Mouse (Mus musculus) olfactory bulb, adult 2 months (tissue): ENCODE results near the gene Slc35g2. TPM values are rescaled to one million over a fixed set of nuclear protein-coding genes. Genes with fewer than 3 reads are reported as not detected.

ENCODE experiments used
- H3K27ac ChIP-seq: fragments of 200-500 bp; 2 replicates; pipeline ENCODE4 v1.5.1; 2012; ENCODE audit warnings: low read depth, low read length; ENCODE audit not compliant: insufficient read depth
- H3K4me1 ChIP-seq: fragments of 200-500 bp; 2 replicates; pipeline ENCODE4 v1.6.1; 2012; ENCODE audit warnings: low read length; ENCODE audit not compliant: control insufficient read depth, insufficient read depth
- H3K4me3 ChIP-seq: fragments of 200-500 bp; 2 replicates; pipeline ENCODE4 v1.5.1; 2012; ENCODE audit warnings: mild to moderate bottlenecking, low read depth, low read length, moderate library complexity; ENCODE audit not compliant: insufficient read depth
- CTCF ChIP-seq: fragments of 200-500 bp; IDR thresholded peaks from 2 replicates; pipeline ENCODE4 v1.5.1; 2012; ENCODE audit warnings: low read depth, mild to moderate bottlenecking, low read length, moderate library complexity; ENCODE audit not compliant: insufficient read depth
- POLR2A ChIP-seq: fragments of 200-500 bp; IDR thresholded peaks from 2 replicates; pipeline ENCODE4 v1.6.1; 2012; ENCODE audit warnings: mild to moderate bottlenecking, low read depth, low read length, moderate library complexity; ENCODE audit not compliant: insufficient read depth
- WGBS: fragments of 180-500 bp; shearing (Covaris S2); methylation state at CpG from one replicate; pipeline ENCODE4 v1.1.7; 2018; 5-methylcytosine and 5-hydroxymethylcytosine counted together
- polyA plus RNA-seq: library from polyadenylated mRNA; stranded (reverse); fragments of >200 nt; gene quantifications from 2 replicates; pipeline ENCODE4 v1.2.4, GENCODE M21; 2012; ENCODE audit warnings: low replicate concordance; ENCODE audit not compliant: missing spikeins, insufficient read depth, insufficient read length

Gene Slc35g2
- polyA plus RNA-seq, 1 experiment: not detected

DNA sequence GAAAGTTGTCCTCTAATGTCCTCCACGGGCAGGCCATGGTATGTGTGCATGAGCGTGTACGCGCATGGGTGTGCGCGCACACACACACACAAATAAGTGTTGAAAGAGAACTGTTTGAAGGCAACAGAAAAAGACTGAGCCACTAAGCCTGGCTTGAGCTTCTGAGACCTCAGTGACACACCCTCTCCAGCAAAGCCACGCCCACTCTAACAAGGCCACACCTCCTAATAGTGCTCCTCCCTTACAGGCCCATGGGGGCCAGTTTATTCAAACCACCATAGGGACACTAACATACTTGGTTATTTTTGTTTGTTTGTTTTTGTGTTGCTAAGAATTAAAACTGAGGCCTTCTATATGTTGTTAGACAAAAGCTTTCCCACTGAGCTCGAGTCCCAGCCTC, 25.4 kb upstream of the Slc35g2 start:
- H3K27ac ChIP-seq: no peak overlapping the region
- H3K4me1 ChIP-seq: no peaks in the 10 kb centered on the region
- WGBS: 85% methylated on average over 8 of the region's 8 CpGs
- TF ChIP-seq POLR2A (no peak), CTCF (no peak)
- no peak overlapping the region for H3K4me3 ChIP-seq

DNA sequence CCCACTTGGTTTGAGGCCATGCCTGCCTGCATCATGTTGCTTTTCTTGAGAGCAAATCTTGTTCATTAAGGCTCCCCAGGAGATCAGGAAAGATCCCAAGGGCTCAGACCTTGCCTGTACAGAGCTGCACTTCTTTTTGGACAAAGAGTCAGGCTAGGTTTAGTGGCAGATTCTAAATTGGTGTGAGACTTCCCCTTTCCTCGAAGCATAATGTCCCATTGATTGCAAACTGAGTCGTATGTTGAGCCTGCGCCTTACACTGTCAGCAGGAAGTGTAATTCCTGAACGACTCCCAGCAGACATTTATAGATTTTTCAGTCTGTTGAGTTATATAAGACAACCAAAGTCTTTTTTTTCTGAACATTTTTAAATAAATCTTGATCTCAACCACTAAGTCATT, 19.6 kb upstream of the Slc35g2 start:
- WGBS: 58% methylated on average over 4 of the region's 4 CpGs
- H3K4me1 ChIP-seq: no peaks in the 10 kb centered on the region
- H3K27ac ChIP-seq: no peak overlapping the region
- no peak overlapping the region for H3K4me3 ChIP-seq
- no peak for TF ChIP-seq POLR2A
- TF ChIP-seq CTCF: no peak

- Histone ChIP-seq H3K4me3 (no peak overlapping the region), H3K4me1 (no peaks in the 10 kb centered on the region), H3K27ac (no peak overlapping the region)
- no peak for TF ChIP-seq CTCF
- TF ChIP-seq POLR2A: no peak
- 96% methylated on average over 4 of the region's 4 CpGs for WGBS
Observed at GRCm38 (mm10) chr9:100584031-100584430, 13.1 kb upstream of the Slc35g2 start.

DNA sequence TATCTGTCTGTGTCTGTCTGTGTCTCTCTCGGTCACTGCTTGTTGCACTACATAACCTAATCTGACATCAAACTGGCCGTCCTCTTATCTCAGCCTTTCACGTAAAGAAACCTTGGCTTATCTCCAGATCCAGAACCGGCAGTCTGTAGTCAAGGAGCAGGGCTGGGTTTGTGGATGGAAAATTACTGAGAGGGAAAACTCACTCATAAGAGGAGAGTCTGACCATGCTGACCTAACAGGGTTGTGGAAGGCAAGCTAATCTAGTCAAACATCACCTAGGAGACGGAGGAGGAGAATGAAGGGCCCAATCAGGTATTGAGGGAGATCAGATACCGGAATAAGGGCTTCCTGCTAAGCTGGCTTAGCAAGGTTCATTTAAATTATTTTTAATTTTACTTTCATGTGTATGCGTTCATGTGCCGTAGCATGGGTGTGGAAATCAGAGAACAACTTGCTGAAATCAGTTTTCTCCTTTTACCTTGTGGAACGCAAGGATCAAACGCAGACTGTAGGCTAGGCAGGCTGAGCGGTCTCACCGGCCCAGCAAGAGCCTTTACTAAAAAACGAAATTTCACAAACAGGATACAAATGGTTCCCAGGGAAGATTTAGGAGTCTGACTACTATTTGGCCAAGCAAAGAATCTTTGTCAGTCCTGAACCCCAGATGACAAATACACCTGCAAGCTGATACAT, 12.1 kb upstream of the Slc35g2 start:
- WGBS: 66% methylated on average over 13 of the region's 13 CpGs
- H3K27ac ChIP-seq: no peak overlapping the region
- no peak for TF ChIP-seq POLR2A
- no peak for TF ChIP-seq CTCF
- H3K4me3 ChIP-seq: no peak overlapping the region
- no peaks in the 10 kb centered on the region for H3K4me1 ChIP-seq

DNA sequence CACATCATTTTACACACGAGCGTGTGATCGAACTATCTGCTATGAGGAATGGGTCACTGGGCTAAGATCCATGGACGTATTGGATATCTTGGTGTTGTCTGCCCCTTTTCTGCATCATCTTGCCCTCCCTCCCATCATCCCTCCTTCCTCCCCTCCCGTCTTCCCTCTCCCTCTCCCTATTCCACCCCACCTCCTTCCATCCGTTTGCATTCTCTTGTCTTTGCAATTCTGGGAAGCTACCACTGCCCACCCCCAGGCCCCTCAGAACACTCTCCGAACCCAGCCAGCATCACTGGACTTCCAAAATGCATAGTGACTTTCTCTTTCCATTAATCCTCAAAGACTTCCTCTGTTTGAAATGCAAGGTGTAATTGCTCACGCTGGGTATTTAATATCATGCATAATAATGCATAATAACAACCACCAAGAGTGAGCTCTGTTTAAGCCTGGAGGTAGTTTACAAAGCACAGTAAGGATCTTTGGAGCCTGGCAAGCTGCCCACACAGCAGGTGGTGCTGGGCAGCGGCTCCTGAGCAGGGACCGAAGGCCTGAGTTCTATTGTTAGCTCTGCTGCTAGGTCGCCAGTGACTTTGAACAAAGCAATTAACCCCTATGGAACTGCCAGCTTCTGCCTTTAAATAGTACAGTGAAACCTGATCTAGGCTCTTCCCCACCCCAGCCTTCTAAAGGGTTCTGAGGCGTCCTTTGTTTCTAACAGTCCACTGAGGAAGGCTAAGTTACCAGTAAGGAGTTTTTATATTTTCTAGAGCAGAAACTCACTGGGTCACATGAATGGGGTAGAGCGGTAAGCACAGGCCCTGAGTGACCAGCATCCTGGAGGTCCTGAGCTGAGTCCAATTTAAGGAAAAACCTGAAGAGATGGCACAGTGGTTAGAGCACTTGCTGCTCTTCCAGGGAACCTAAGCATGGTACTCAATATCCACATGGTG, 10.9 kb upstream of the Slc35g2 start:
- Histone ChIP-seq H3K27ac (no peak overlapping the region), H3K4me3 (no peak overlapping the region), H3K4me1 (no peaks in the 10 kb centered on the region)
- WGBS: 58% methylated on average over 13 of the region's 13 CpGs
- TF ChIP-seq POLR2A (no peak), CTCF (no peak)

- H3K4me1 ChIP-seq: no peaks in the 10 kb centered on the region
- 51% methylated on average over 20 of the region's 20 CpGs for WGBS
- no peak overlapping the region for H3K27ac ChIP-seq
- TF ChIP-seq POLR2A (no peak), CTCF (no peak)
- H3K4me3 ChIP-seq: no peak overlapping the region
Observed at GRCm38 (mm10) chr9:100580196-100580740, 9.4 kb upstream of the Slc35g2 start.

DNA sequence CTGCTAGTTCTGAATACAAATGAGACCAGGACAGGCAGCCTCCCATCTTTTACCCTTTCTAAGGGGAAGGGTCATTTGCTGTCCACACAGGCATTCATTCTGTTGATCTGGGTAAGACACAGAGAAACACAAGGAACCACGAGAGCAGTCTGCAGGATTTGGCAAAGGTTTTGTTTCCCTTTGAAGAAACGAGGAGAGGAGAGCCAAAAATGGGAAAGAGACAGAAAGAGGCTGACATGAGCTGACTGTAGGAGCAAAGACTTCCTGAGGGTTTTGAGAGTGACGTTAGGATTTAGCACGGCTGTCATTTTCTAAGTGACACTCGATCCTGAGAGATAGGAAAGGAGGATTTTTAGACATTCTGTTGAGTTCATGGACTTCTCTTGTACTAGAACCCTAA, 3.1 kb upstream of the Slc35g2 start:
- WGBS: 33% methylated on average over 5 of the region's 5 CpGs
- TF ChIP-seq POLR2A (no peak), CTCF (no peak)
- Histone ChIP-seq H3K27ac (no peak overlapping the region), H3K4me3 (no peak overlapping the region), H3K4me1 (peaks cover 5% of the 10 kb centered on the region)

DNA sequence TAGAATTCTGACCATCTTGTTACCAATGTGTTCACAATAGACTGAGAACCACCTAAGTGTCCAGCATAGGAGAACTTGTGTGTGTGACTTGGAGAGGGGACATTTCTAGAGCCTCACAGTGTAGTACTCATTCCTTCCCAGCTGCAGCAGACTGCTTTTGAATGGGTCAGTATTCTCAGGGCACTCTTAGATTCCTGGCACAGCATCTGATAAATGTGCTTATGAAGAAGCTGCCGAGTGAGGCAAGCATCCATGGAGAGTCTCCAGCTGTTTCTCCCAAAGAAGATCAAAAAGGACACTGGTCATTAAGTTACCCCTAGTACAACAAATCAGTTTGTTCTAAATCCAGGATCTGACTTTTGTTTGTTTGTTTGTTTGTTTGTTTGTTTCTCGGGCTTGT, 2.4 kb upstream of the Slc35g2 start:
- TF ChIP-seq POLR2A (no peak), CTCF (no peak)
- peaks cover 5% of the 10 kb centered on the region for H3K4me1 ChIP-seq
- H3K4me3 ChIP-seq: no peak overlapping the region
- no peak overlapping the region for H3K27ac ChIP-seq
- 59% methylated on average over 2 of the region's 2 CpGs for WGBS

DNA sequence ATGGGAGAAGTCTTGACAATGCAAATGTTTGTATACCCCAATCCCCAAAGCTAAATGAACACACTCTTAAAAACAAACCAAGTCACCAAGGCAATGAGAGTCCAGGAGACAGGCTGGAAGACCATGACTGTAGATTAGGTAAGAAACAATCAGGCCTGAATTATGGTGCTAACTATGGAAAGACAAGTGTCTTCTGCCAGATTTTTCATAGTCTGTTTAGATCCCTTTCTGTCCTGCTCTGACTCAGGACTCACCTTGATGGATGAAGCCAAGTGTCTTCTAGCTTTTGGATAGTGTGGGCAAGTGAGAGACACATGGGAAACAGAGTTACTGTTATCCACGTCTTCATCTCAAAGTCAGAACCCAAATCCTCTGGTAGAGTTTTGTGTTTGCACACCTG, 621 bp upstream of the Slc35g2 start:
- no peak overlapping the region for H3K4me3 ChIP-seq
- no peak for TF ChIP-seq CTCF
- no peak for TF ChIP-seq POLR2A
- 90% methylated on average over 1 of the region's 1 CpGs for WGBS
- H3K4me1 ChIP-seq: peaks cover 7% of the 10 kb centered on the region
- H3K27ac ChIP-seq: no peak overlapping the region
